Mouse (Mus musculus) intestine, postnatal 0 days (tissue): ENCODE measurements around the gene Thumpd3. TPM values are rescaled to one million over a fixed set of nuclear protein-coding genes. Genes with fewer than 3 reads are reported as not detected.

Experiments
- ATAC-seq: fragments of 200-750 bp; cut with Nextera tagmentation; 2 replicates; pipeline ENCODE4 v1.8.0; 2017; ENCODE audit warnings: mild to moderate bottlenecking, moderate TSS enrichment, moderate library complexity
- H3K27ac ChIP-seq: fragments of 300-500 bp; sonication (generic); 2 replicates; pipeline ENCODE4 v1.5.1; 2014; ENCODE audit warnings: mild to moderate bottlenecking, low read depth, low read length, moderate library complexity
- H3K27me3 ChIP-seq: fragments of 300-500 bp; sonication (generic); replicated peaks from 2 replicates; pipeline ENCODE4 v1.6.1; 2014; ENCODE audit warnings: low read length, mixed read lengths; ENCODE audit not compliant: control insufficient read depth, insufficient read depth
- H3K36me3 ChIP-seq: fragments of 300-500 bp; sonication (generic); 2 replicates; pipeline ENCODE4 v1.6.1; 2014; ENCODE audit warnings: mild to moderate bottlenecking, moderate library complexity; ENCODE audit not compliant: control insufficient read depth, insufficient read depth
- H3K4me1 ChIP-seq: fragments of 300-500 bp; sonication (generic); replicated peaks from 2 replicates; pipeline ENCODE4 v1.6.1; 2014; ENCODE audit warnings: antibody characterized with exemption, low read length, mixed read lengths; ENCODE audit not compliant: control insufficient read depth, insufficient read depth
- H3K4me2 ChIP-seq: fragments of 300-500 bp; sonication (generic); replicated peaks from 2 replicates; pipeline ENCODE4 v1.6.1; 2014; ENCODE audit warnings: low read depth, mild to moderate bottlenecking, moderate library complexity
- H3K4me3 ChIP-seq: fragments of 300-500 bp; sonication (generic); 2 replicates; pipeline ENCODE4 v1.5.1; 2014; ENCODE audit warnings: low read depth, low read length
- H3K9ac ChIP-seq: fragments of 300-500 bp; sonication (generic); 2 replicates; pipeline ENCODE4 v1.6.1; 2014; ENCODE audit warnings: mild to moderate bottlenecking, low read depth, low read length
- H3K9me3 ChIP-seq: fragments of 300-500 bp; sonication (generic); 2 replicates; pipeline ENCODE4 v1.6.1; 2016; ENCODE audit warnings: mixed run types; ENCODE audit not compliant: control insufficient read depth
- CTCF ChIP-seq: sonication (generic); IDR thresholded peaks from 2 replicates; pipeline ENCODE4 v1.5.1; 2016; ENCODE audit warnings: low read depth, mild to moderate bottlenecking, control low read depth, antibody characterized with exemption, moderate library complexity
- WGBS: fragments of 180-500 bp; shearing (Covaris S2); extraction: QIAGEN DNeasy Blood & Tissue Kit; methylation state at CpG from one replicate; pipeline ENCODE4 v1.1.7; 2014; 5-methylcytosine and 5-hydroxymethylcytosine counted together
- polyA plus RNA-seq: library from polyadenylated mRNA; unstranded; fragments of >200 nt; fragmentation: Nextera tagmentation; extraction: Ambion mirVana; gene quantifications from 2 replicates; pipeline ENCODE4 v1.2.1, GENCODE M21; 2015

The Thumpd3 gene
- polyA plus RNA-seq, 1 experiment from 2014 or later = 36.0 TPM

DNA sequence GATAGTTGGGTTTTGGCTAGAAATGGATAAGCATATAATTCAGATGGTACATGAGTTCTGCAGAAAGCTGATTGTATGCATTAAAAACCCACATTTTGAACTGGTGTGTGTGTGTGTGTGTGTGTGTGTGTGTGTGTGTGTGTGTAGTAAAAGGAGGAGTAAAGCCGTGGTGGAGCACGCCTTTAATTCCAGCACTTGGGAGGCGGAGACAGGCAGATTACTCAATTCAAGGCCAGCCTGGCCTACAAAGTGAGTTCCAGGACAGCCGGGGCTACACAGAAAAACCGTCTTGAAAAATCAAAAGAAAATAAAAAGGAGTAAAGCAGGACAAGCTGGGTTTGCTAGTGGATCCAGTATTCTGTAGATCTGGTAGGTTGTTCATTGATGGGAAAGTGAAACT lies 51.6 kb downstream of the Thumpd3 start:
- Histone ChIP-seq H3K4me3 (no peak overlapping the region), H3K9ac (no peak overlapping the region), H3K27ac (no peak overlapping the region), H3K36me3 (no peaks in the 10 kb centered on the region), H3K4me1 (0 out of 2 replicates have a peak, but pooled peaks cover 8% of the 10 kb centered on the region), H3K27me3 (no peaks in the 10 kb centered on the region), H3K9me3 (no peaks in the 10 kb centered on the region), H3K4me2 (no peak overlapping the region)
- ATAC-seq = no peak
- 55% methylated on average over 5 of the region's 5 CpGs for WGBS
- TF ChIP-seq CTCF = no peak

DNA sequence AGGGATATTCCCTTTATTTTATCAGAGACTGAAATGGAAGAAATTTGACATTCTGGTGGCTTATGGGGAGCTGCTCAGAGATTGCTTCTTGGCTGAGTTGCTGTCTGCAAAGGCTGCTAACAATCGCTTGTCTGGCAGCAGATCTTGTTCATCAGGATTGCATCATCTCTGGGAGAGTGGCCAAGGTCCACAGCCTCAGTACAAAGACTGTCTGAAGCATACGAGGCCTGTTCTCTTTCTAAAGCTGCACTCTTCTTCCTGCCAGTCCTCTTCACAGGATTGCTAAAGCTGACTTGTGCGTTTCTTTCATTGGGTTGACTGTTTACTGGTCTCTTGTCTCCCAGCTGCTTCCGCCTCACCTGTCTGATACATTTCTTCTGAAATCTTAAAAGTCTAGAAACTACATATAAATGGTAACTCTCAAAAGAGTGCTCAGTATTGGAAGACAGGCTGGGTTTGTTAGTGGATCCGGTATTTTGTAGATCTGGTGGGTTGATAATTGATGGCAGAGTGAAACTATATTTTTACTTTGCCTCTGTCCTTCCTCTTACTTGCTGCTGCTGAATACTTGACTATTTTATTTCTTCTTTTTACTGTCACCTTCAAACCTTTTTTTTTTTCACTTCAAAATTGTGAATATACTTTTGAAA lies 53.7 kb downstream of the Thumpd3 start:
- peak overlapping the region; percentile 82 for H3K27ac ChIP-seq
- H3K9me3 ChIP-seq = no peaks in the 10 kb centered on the region
- peaks cover 2% of the 10 kb centered on the region for H3K36me3 ChIP-seq
- 0 out of 2 replicates have a peak, but pooled peaks cover 8% of the 10 kb centered on the region for H3K4me1 ChIP-seq
- no peak overlapping the region for H3K4me3 ChIP-seq
- 0 out of 2 replicates have a peak overlapping the region, but pooled peaks have one; percentile 4 for H3K9ac ChIP-seq
- no peak for TF ChIP-seq CTCF
- H3K4me2 ChIP-seq = peak overlapping the region; percentile 47
- no peaks in the 10 kb centered on the region for H3K27me3 ChIP-seq
- WGBS = 6% methylated on average over 5 of the region's 5 CpGs
- peak; percentile 91 for ATAC-seq

DNA sequence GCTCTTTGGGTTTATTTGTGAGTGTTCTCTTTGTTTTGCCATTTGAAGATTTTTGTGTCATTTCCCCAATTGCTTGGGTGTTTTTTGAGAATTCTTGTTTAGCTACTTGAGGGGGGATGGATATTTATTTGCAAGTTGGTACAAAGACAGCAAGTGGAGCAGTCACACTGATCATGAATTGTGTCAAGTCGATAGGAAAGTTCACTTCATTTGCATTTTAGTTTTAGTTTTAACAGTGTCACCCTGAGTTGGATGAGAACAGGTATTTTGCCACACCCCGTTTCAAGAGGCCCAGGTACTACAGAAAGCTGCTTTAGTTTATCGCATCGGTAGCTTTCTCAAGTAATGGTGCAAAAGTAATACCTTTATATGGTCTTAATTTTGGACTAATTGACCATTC lies 56.5 kb downstream of the Thumpd3 start:
- Histone ChIP-seq H3K4me2 (no peak overlapping the region), H3K4me1 (0 out of 2 replicates have a peak, but pooled peaks cover 5% of the 10 kb centered on the region), H3K36me3 (peaks cover 16% of the 10 kb centered on the region), H3K4me3 (no peak overlapping the region), H3K27me3 (no peaks in the 10 kb centered on the region), H3K9me3 (no peaks in the 10 kb centered on the region), H3K27ac (no peak overlapping the region), H3K9ac (no peak overlapping the region)
- no peak for ATAC-seq
- no peak for TF ChIP-seq CTCF
- 43% methylated on average over 4 of the region's 4 CpGs for WGBS

DNA sequence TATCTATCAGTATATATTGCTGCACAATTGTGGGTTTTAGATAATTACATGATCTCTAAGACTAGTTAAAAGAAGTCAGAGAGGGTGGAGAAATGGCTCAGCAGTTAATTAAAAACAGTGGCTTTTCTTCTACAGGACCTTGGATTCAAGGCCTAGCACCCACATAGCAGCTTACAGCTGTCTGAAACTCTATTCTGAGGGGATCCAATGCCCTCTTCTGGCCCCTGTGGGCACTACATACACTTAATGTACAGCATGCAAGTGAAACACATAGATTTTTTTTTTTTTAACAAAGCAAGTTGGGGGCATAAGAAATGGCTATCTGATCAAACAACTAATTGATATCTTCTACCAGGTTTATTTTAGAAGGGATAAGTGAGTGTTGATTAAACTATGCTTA lies 57.7 kb downstream of the Thumpd3 start:
- no peak overlapping the region for H3K4me3 ChIP-seq
- TF ChIP-seq CTCF = peak; percentile 76
- H3K27ac ChIP-seq = no peak overlapping the region
- peaks cover 20% of the 10 kb centered on the region for H3K36me3 ChIP-seq
- H3K4me2 ChIP-seq = no peak overlapping the region
- 0 out of 2 replicates have a peak, but pooled peaks cover 5% of the 10 kb centered on the region for H3K4me1 ChIP-seq
- H3K27me3 ChIP-seq = no peaks in the 10 kb centered on the region
- ATAC-seq = 0 out of 2 replicates have a peak, but pooled peaks have one; percentile 35
- H3K9me3 ChIP-seq = no peaks in the 10 kb centered on the region
- H3K9ac ChIP-seq = no peak overlapping the region

DNA sequence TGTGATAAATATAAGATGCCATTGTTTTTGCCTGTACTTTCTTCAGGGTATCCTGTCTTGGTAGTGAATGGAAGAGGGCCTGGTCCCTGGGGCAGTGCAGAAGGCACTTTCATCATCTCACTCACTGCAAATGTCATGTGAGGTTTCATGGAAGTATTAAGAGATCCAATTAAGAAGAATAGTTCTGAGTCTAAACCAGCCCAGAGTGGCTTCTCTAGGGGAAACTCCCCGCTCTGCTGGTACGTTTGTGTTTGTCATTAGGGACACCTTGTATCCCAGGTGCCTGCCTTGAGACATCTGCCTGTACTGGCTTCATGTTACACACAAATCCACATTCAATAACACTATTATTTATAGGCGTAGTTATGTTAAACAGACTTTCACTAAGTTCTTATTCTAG lies 63.4 kb downstream of the Thumpd3 start:
- ATAC-seq = no peak
- no peak overlapping the region for H3K9ac ChIP-seq
- no peaks in the 10 kb centered on the region for H3K9me3 ChIP-seq
- no peak overlapping the region for H3K27ac ChIP-seq
- H3K27me3 ChIP-seq = no peaks in the 10 kb centered on the region
- no peaks in the 10 kb centered on the region for H3K4me1 ChIP-seq
- H3K4me2 ChIP-seq = no peak overlapping the region
- TF ChIP-seq CTCF = no peak
- 80% methylated on average over 3 of the region's 3 CpGs for WGBS
- no peak overlapping the region for H3K4me3 ChIP-seq
- H3K36me3 ChIP-seq = peaks cover 51% of the 10 kb centered on the region

DNA sequence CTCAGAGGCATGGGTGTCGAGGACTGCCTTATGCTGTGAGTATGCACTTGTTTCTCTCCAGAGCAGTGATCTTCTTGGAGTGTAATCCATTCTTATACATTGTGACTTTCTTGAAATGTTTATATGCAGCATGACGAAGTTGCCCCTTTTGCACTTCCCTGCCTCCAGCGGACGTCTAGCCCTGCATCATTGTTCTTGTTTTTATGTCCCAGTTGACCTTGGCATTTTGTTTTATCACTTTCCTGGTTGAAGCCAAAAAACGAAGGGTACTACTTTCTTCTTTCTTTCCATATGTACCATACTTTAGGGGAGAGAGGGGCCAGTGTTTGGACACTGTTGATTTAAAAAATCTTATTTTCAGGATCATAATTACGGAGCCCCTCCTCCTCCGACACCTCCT lies 63.9 kb downstream of the Thumpd3 start:
- Histone ChIP-seq H3K4me3 (no peak overlapping the region), H3K27me3 (no peaks in the 10 kb centered on the region), H3K4me1 (no peaks in the 10 kb centered on the region), H3K9me3 (no peaks in the 10 kb centered on the region), H3K4me2 (no peak overlapping the region), H3K27ac (no peak overlapping the region), H3K9ac (no peak overlapping the region), H3K36me3 (peaks cover 53% of the 10 kb centered on the region)
- no peak for ATAC-seq
- TF ChIP-seq CTCF = no peak
- 77% methylated on average over 7 of the region's 7 CpGs for WGBS

Other genes starting within 250 kb of the Thumpd3 start
- gene Srgap3, start 99.0 kb upstream of the Thumpd3 start, polyA plus RNA-seq = 0.50 and 0.58 TPM in 2 replicates
- 32.2 and 32.9 TPM in 2 replicates for gene Setd5, start 31.1 kb downstream of the Thumpd3 start, polyA plus RNA-seq
- 0.78 and 0.95 TPM in 2 replicates for gene Lhfpl4, start 149.2 kb downstream of the Thumpd3 start, polyA plus RNA-seq
- gene Mtmr14, start 191.6 kb downstream of the Thumpd3 start, polyA plus RNA-seq = 31.5 and 37.2 TPM in 2 replicates
- gene Cpne9, start 236.1 kb downstream of the Thumpd3 start, polyA plus RNA-seq = not detected in 2 replicates